Mouse (Mus musculus) hematopoietic multipotent progenitor cell, adult 10-12 weeks (in vitro differentiated cells): ENCODE measurements around the gene Tgfb3. TPM values are rescaled to one million over a fixed set of nuclear protein-coding genes. Genes with fewer than 3 reads are reported as not detected.

Experiments
- polyA plus RNA-seq: library from polyadenylated mRNA; stranded (reverse); fragments of >175 nt; gene quantifications from 2 replicates; pipeline ENCODE4 v1.2.3, GENCODE M21; 2012; ENCODE audit warnings: low replicate concordance

Gene Tgfb3
- 0.92 and 1.5 TPM in 2 replicates for polyA plus RNA-seq

GRCm38 (mm10) chr12:86078553-86079201 is at the start of gene Tgfb3:
TSS of gene Tgfb3 (minus strand) at chr12:86079041.

GRCm38 (mm10) chr12:86082481-86083012 is 3.7 kb upstream of the Tgfb3 start, which contains the start of gene Ift43:
TSS of gene Ift43 (plus strand) at chr12:86082541.

Other genes with a start within 250 kb of the Tgfb3 start
- 0.86 and 1.5 TPM in 2 replicates for gene Ift43, start 3.5 kb upstream of the Tgfb3 start, polyA plus RNA-seq
- gene Gpatch2l, start 162.8 kb upstream of the Tgfb3 start, polyA plus RNA-seq, result 13.3 and 22.6 TPM in 2 replicates